Mouse (Mus musculus) MEL (cell line): ENCODE measurements around the gene Atic. TPM values are rescaled to one million over a fixed set of nuclear protein-coding genes. Genes with fewer than 3 reads are reported as not detected.

ENCODE experiments used
- DNase-seq: peaks from one replicate; pipeline ENCODE4 v3.0.0; 2011; ENCODE audit warnings: low read depth, low spot score
- H3K27ac ChIP-seq: 2 replicates; pipeline ENCODE4 v1.5.1; 2012; ENCODE audit warnings: low read depth, mild to moderate bottlenecking, control low read depth, low read length, moderate library complexity; ENCODE audit not compliant: control insufficient read depth
- H3K27me3 ChIP-seq, 2 experiments: fragments of 150-350 bp in 1 of 2; sonication (generic) in 1 of 2; 2 replicates each; pipeline ENCODE4 v1.6.1; 2012; ENCODE audit warnings: low read length in 2 of 2, mild to moderate bottlenecking in 2 of 2, improper control_type of control experiment in 1 of 2, moderate library complexity in 1 of 2; ENCODE audit not compliant: insufficient read depth in 2 of 2, control insufficient read depth in 1 of 2
- H3K36me3 ChIP-seq, 2 experiments: 2 replicates each; pipeline ENCODE4 v1.6.1; 2012 to 2014; ENCODE audit warnings: low read length in 2 of 2, improper control_type of control experiment in 1 of 2, inconsistent platforms in 1 of 2, mild to moderate bottlenecking in 1 of 2; ENCODE audit not compliant: insufficient read depth in 2 of 2, control insufficient read depth in 1 of 2
- H3K4me1 ChIP-seq, 2 experiments: fragments of 150-350 bp in 1 of 2; sonication (generic) in 1 of 2; 2 replicates each; pipeline ENCODE4 v1.6.1; 2012; ENCODE audit warnings: low read length in 2 of 2, improper control_type of control experiment in 1 of 2, mild to moderate bottlenecking in 1 of 2; ENCODE audit not compliant: insufficient read depth in 2 of 2, control insufficient read depth in 1 of 2
- H3K4me3 ChIP-seq, 2 experiments: fragments of 150-350 bp in 1 of 2; sonication (generic) in 1 of 2; 2 replicates each; pipeline ENCODE4 v1.5.1; 2012; ENCODE audit warnings: low read depth in 2 of 2, low read length in 2 of 2, mild to moderate bottlenecking in 2 of 2, moderate library complexity in 2 of 2, control low read depth in 1 of 2, improper control_type of control experiment in 1 of 2; ENCODE audit not compliant: control insufficient read depth in 1 of 2, insufficient read depth in 1 of 2
- H3K79me2 ChIP-seq: 2 replicates; pipeline ENCODE4 v1.6.1; 2012; ENCODE audit warnings: mild to moderate bottlenecking, low read length, moderate library complexity; ENCODE audit not compliant: control insufficient read depth, poor library complexity, insufficient read depth
- H3K9ac ChIP-seq: 2 replicates; pipeline ENCODE4 v1.6.1; 2012; ENCODE audit warnings: low read depth, mild to moderate bottlenecking, control low read depth, low read length, moderate library complexity; ENCODE audit not compliant: control insufficient read depth, poor library complexity, severe bottlenecking
- H3K9me3 ChIP-seq: fragments of 150-350 bp; sonication (generic); replicated peaks from 2 replicates; pipeline ENCODE4 v1.6.1; 2012; ENCODE audit warnings: mild to moderate bottlenecking, low read length, improper control_type of control experiment, moderate library complexity; ENCODE audit not compliant: insufficient read depth
- EP300 ChIP-seq, 2 experiments: IDR thresholded peaks; 2 replicates each; pipeline ENCODE4 v1.6.1; 2011; ENCODE audit warnings: improper control_type of control experiment in 2 of 2, low read length in 2 of 2, low read depth in 1 of 2, mild to moderate bottlenecking in 1 of 2
- GABPA ChIP-seq: IDR thresholded peaks from 2 replicates; pipeline ENCODE4 v1.6.1; 2012; ENCODE audit warnings: low read depth, mild to moderate bottlenecking, inconsistent platforms, low read length, improper control_type of control experiment, moderate library complexity
- JUND ChIP-seq: IDR thresholded peaks from 2 replicates; pipeline ENCODE4 v1.6.1; 2011; ENCODE audit warnings: low read depth, mild to moderate bottlenecking, improper control_type of control experiment, low read length
- KAT2A ChIP-seq: conservative IDR thresholded peaks from 2 replicates; pipeline ENCODE4 v1.6.1; 2012; ENCODE audit warnings: low read depth, low read length, improper control_type of control experiment, inconsistent platforms
- MAX ChIP-seq: IDR thresholded peaks from 2 replicates; pipeline ENCODE4 v1.6.1; 2011; ENCODE audit warnings: low read length, improper control_type of control experiment
- MAZ ChIP-seq: IDR thresholded peaks from 2 replicates; pipeline ENCODE4 v1.6.1; 2012; ENCODE audit warnings: low read depth, mild to moderate bottlenecking, inconsistent platforms, low read length, improper control_type of control experiment
- MXI1 ChIP-seq: IDR thresholded peaks from 2 replicates; pipeline ENCODE4 v1.6.1; 2011; ENCODE audit warnings: mild to moderate bottlenecking, low read depth, low read length, improper control_type of control experiment
- NELFE ChIP-seq: IDR thresholded peaks from 2 replicates; pipeline ENCODE4 v1.6.1; 2011; ENCODE audit warnings: low read depth, low read length, improper control_type of control experiment
- NRF1 ChIP-seq: IDR thresholded peaks from 2 replicates; pipeline ENCODE4 v1.6.1; 2014; ENCODE audit warnings: low read depth, mild to moderate bottlenecking, inconsistent platforms, low read length, improper control_type of control experiment, moderate library complexity; ENCODE audit not compliant: poor library complexity, insufficient read depth, severe bottlenecking
- POLR2A ChIP-seq, 2 experiments: IDR thresholded peaks; 2 replicates each; pipeline ENCODE4 v1.6.1; 2011 to 2012; ENCODE audit warnings: low read length in 2 of 2, mild to moderate bottlenecking in 2 of 2, control low read depth in 1 of 2, improper control_type of control experiment in 1 of 2, low read depth in 1 of 2, moderate library complexity in 1 of 2; ENCODE audit not compliant: control insufficient read depth in 1 of 2, insufficient read depth in 1 of 2, poor library complexity in 1 of 2
- POLR2AphosphoS2 ChIP-seq: IDR thresholded peaks from 2 replicates; pipeline ENCODE4 v1.6.1; 2011; ENCODE audit warnings: low read length, improper control_type of control experiment
- POLR2AphosphoS5 ChIP-seq: IDR thresholded peaks from 2 replicates; pipeline ENCODE4 v1.6.1; 2012; ENCODE audit warnings: low read depth, borderline replicate concordance, mild to moderate bottlenecking, inconsistent platforms, low read length, moderate library complexity, mixed read lengths
- RAD21 ChIP-seq: IDR thresholded peaks from 2 replicates; pipeline ENCODE4 v1.6.1; 2011; ENCODE audit warnings: mild to moderate bottlenecking, low read depth, low read length, improper control_type of control experiment
- SMC3 ChIP-seq: IDR thresholded peaks from 2 replicates; pipeline ENCODE4 v1.6.1; 2011; ENCODE audit warnings: low read depth, low read length, improper control_type of control experiment
- TAL1 ChIP-seq: IDR thresholded peaks from 2 replicates; pipeline ENCODE4 v1.6.1; 2012; ENCODE audit warnings: mild to moderate bottlenecking, inconsistent platforms, low read length, moderate library complexity, mixed read lengths
- TBP ChIP-seq: IDR thresholded peaks from 2 replicates; pipeline ENCODE4 v1.8.0; 2011; ENCODE audit warnings: low read depth, low read length, improper control_type of control experiment
- TCF12 ChIP-seq: IDR thresholded peaks from 2 replicates; pipeline ENCODE4 v1.6.1; 2014; ENCODE audit warnings: low read depth, mild to moderate bottlenecking, inconsistent platforms, low read length, improper control_type of control experiment, moderate library complexity
- UBTF ChIP-seq: IDR thresholded peaks from 2 replicates; pipeline ENCODE4 v1.6.1; 2012; ENCODE audit warnings: low read depth, mild to moderate bottlenecking, inconsistent platforms, low read length, improper control_type of control experiment, moderate library complexity, borderline replicate concordance; ENCODE audit not compliant: insufficient read depth
- USF2 ChIP-seq, 2 experiments: IDR thresholded peaks; 2 replicates each; pipeline ENCODE4 v1.6.1; 2011 to 2012; ENCODE audit warnings: improper control_type of control experiment in 2 of 2, low read length in 2 of 2, borderline replicate concordance in 1 of 2, inconsistent platforms in 1 of 2, low read depth in 1 of 2, mild to moderate bottlenecking in 1 of 2; ENCODE audit not compliant: insufficient read depth in 1 of 2
- polyA plus RNA-seq, 2 experiments: library from polyadenylated mRNA; stranded (reverse) in 1 of 2; unstranded in 1 of 2; fragments of >175 nt in 1 of 2; fragments of >200 nt in 1 of 2; gene quantifications; 2 replicates each; pipeline versions ENCODE4 v1.2.1 to v1.2.4; 2012; ENCODE audit warnings: low replicate concordance in 2 of 2, low read depth in 1 of 2; ENCODE audit not compliant: insufficient read length in 2 of 2, insufficient read depth in 1 of 2, missing spikeins in 1 of 2
- total RNA-seq: library from RNA; depleted of rRNA; stranded (reverse); fragments of 300-350 nt; gene quantifications from 2 replicates; pipeline ENCODE4 v1.2.3, GENCODE M21; 2012

The Atic gene
- total and polyA plus RNA-seq, 3 experiments = 190 to 221 TPM; not detected in 1

DNA sequence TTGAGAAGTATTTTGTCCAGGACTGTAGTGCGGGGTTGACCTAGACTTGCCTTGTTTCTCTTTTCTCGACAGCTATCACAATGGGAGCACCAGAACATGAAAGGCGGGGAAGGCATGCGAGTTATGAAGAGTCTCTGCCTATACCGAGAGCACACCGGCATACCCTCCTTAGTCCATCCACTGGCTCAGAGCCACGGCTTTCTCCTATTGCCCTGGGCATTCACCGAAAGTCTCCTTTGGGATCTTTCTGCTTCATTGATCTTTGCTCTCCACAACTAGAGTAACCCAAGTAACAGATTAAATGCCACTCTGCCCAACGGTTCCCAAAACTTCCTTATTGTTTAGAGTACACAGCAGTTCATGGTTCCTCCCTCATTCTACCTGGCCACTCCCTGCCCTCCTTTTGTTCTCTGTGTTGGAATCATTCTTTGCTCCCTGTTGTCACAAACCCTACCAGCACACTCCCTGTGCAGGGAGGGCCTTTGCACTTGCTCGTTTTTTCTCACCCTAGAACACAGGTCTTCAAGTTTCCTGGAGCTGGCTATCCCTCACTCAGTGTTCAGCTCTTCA, 6.2 kb upstream of the Atic start:
- Histone ChIP-seq H3K27me3 (no peaks in the 10 kb centered on the region), H3K4me1 (no peaks in the 10 kb centered on the region), H3K36me3 (no peaks in the 10 kb centered on the region), H3K9me3 (no peaks in the 10 kb centered on the region), H3K27ac (no peak overlapping the region), H3K4me3 (no peak overlapping the region), H3K9ac (no peak overlapping the region), H3K79me2 (no peaks in the 10 kb centered on the region)
- TF ChIP-seq POLR2AphosphoS5 (no peak), RAD21 (no peak), TAL1 (no peak), USF2 (IDR thresholded peaks at IDR 0.05; ENCODE audit: borderline replicate concordance in 1 of 2, insufficient read depth in 1 of 2, low read depth in 1 of 2, low read length in 2 of 2) (no peak), KAT2A (no peak), MXI1 (no peak), GABPA (no peak), MAX (no peak), TCF12 (no peak), SMC3 (no peak), JUND (no peak), EP300 (IDR thresholded peaks at IDR 0.05; ENCODE audit: low read depth in 1 of 2, low read length in 2 of 2) (no peak), NRF1 (no peak), POLR2AphosphoS2 (no peak), POLR2A (IDR thresholded peaks at IDR 0.05; ENCODE audit: control insufficient read depth in 1 of 2, insufficient read depth in 1 of 2, low read depth in 1 of 2, low read length in 2 of 2, poor library complexity in 1 of 2) (no peak), MAZ (no peak), TBP (no peak)
- no peak for DNase-seq

DNA sequence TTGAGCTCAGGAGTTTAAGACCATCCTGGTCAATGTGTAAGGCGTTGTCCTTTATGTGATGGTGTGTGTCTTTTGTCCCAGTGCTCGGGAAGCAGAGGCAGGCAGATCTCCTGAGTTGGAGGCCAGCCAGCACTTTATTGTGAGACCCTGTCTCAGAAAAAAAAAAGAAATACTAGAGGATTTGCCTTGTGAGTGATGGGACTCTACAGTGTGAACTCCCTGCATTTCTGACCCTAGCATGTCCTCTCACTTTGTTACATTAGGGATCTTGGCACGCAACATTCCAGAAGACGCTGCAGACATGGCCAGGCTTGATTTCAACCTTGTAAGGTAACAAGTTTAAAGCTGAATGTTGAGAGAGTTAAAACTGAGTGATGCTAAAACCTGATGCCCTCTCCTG, 3.7 kb downstream of the Atic start:
- Histone ChIP-seq H3K36me3 (peaks cover 26 to 40% of the 10 kb centered on the region in 2 experiments), H3K9ac (no peak overlapping the region), H3K27me3 (no peaks in the 10 kb centered on the region), H3K4me1 (peaks cover 0 to 6% of the 10 kb centered on the region in 2 experiments; a peak in 3 of 4 replicates), H3K27ac (no peak overlapping the region), H3K79me2 (peaks cover 40% of the 10 kb centered on the region), H3K9me3 (no peaks in the 10 kb centered on the region), H3K4me3 (no peak overlapping the region)
- TF ChIP-seq NELFE (no peak), MAZ (no peak), RAD21 (no peak), POLR2AphosphoS2 (no peak), UBTF (no peak)
- DNase-seq = no peak
